In genomic region chr3:85952696-85953283, GRCm38 (mm10) we compare ENCODE assay signal across 25 mouse cellular contexts. TPM values are rescaled to one million over a fixed set of nuclear protein-coding genes. Genes with fewer than 3 reads are reported as not detected.
A peak's percentile ranks its signal among the peaks of the same experiment; 100 is the strongest.
DNase-seq lines count a peak whose midpoint lies in the region; ATAC-seq and TF ChIP-seq lines count a peak whose summit lies in the region.
"Had no signal": no experiment of that assay in that cellular context is flagged by ENCODE, and none has a peak within 500 bp of the region (broad histone marks: within the 10 kb centered on the region; RNA-seq: fewer than 3 reads in every experiment).

No protein-coding gene starts in this region.

- DNase-seq in kidney, adult 11 months: no peak
- peak; percentile 26 for DNase-seq in CH12.LX (ENCODE audit: extremely low read depth)
- peak; percentile 75 for DNase-seq in gonadal fat pad, adult 2 months (ENCODE audit: low read depth)
- DNase-seq in embryo, embryonic 10.5 days (ENCODE audit: low spot score): no peak
- DNase-seq in cerebellum, adult 2 months: no peak
- DNase-seq: adrenal gland, postnatal 14 days; cerebellum, adult 11-12 months; cerebellum, postnatal 14 days; gastrocnemius, adult 2 months; gastrocnemius, postnatal 25 days; heart, adult 18-20 months; heart, postnatal 36 days; kidney, adult 8-10 months had no signal

- no peak; the same call in 1 of the 2 replicates for TF ChIP-seq RAD21 in CH12.LX (IDR thresholded peaks at IDR 0.05; ENCODE audit: low read depth, low read length)

- H3K79me2 ChIP-seq in CH12.LX (replicated peaks; ENCODE audit: control insufficient read depth, extremely low read depth, insufficient read depth, poor library complexity, severe bottlenecking): no peaks in the 10 kb centered on the region

- no peak for TF ChIP-seq CTCF in CH12.LX (conservative IDR thresholded peaks at IDR 0.05 in 1 of 2, IDR thresholded peaks at IDR 0.05 in 1 of 2; ENCODE audit: low read depth in 2 of 2, low read length in 2 of 2)
- TF ChIP-seq CTCF in cerebellum, adult 2 months (IDR thresholded peaks at IDR 0.05; ENCODE audit: borderline replicate concordance, insufficient read depth, low read depth, low read length): no peak

- H3K4me2 ChIP-seq in kidney, embryonic 15.5 days: no peak overlapping the region
- peak overlapping the region; percentile 0; the same call in 1 of the 2 replicates for H3K4me2 ChIP-seq in CH12.LX (ENCODE audit: insufficient read depth, low read depth, poor library complexity, severe bottlenecking)
- H3K4me2 ChIP-seq: embryonic facial prominence, embryonic 13.5 days; heart, embryonic 11.5 days; heart, embryonic 15.5 days; hindbrain, embryonic 15.5 days had no signal

- H3K27ac ChIP-seq in kidney, embryonic 15.5 days: 0 out of 2 replicates have a peak overlapping the region, but pooled peaks have one; percentile 48
- 0 out of 2 replicates have a peak overlapping the region, but pooled peaks have one; percentile 4 for H3K27ac ChIP-seq in CH12.LX (ENCODE audit: insufficient read depth, low read depth)
- H3K27ac ChIP-seq in cerebellum, adult 2 months (ENCODE audit: insufficient read depth, low read length): no peak overlapping the region
- H3K27ac ChIP-seq: embryonic facial prominence, embryonic 13.5 days; forebrain, embryonic 10.5 days; gastrocnemius, adult 2 months; heart, embryonic 15.5 days; hindbrain, embryonic 15.5 days had no signal

- peak; percentile 49; the same call in 1 of the 2 replicates for TF ChIP-seq EP300 in CH12.LX (IDR thresholded peaks at IDR 0.05; ENCODE audit: low read length)

- no peak overlapping the region for H3K4me3 ChIP-seq in kidney, embryonic 15.5 days (replicated peaks)
- H3K4me3 ChIP-seq in CH12.LX (replicated peaks in 1 of 3; ENCODE audit: low read depth in 2 of 3, low read length in 2 of 3, poor library complexity in 1 of 3): no peak overlapping the region
- H3K4me3 ChIP-seq in cerebellum, adult 2 months (replicated peaks; ENCODE audit: insufficient read depth, low read depth, low read length): no peak overlapping the region
- H3K4me3 ChIP-seq: embryonic facial prominence, embryonic 13.5 days; forebrain, embryonic 10.5 days; gastrocnemius, adult 2 months; heart, embryonic 15.5 days; hindbrain, embryonic 15.5 days had no signal

- no peaks in the 10 kb centered on the region for H3K36me3 ChIP-seq in kidney, embryonic 15.5 days
- H3K36me3 ChIP-seq in CH12.LX (replicated peaks in 1 of 2; ENCODE audit: control insufficient read depth in 1 of 2, insufficient read depth in 1 of 2, low read length in 1 of 2): no peaks in the 10 kb centered on the region
- H3K36me3 ChIP-seq: embryonic facial prominence, embryonic 13.5 days; forebrain, embryonic 10.5 days; G1E; heart, embryonic 15.5 days; hindbrain, embryonic 15.5 days had no signal

- no peak for TF ChIP-seq POLR2A in CH12.LX (IDR thresholded peaks at IDR 0.05; ENCODE audit: low read depth, low read length)
- no peak for TF ChIP-seq POLR2A in cerebellum, adult 2 months (IDR thresholded peaks at IDR 0.05; ENCODE audit: borderline replicate concordance, insufficient read depth, low read length)

- H3K27me3 ChIP-seq in kidney, embryonic 15.5 days: no peaks in the 10 kb centered on the region
- no peaks in the 10 kb centered on the region for H3K27me3 ChIP-seq in CH12.LX (replicated peaks)
- no peaks in the 10 kb centered on the region for H3K27me3 ChIP-seq in cerebellum, adult 2 months (ENCODE audit: control insufficient read depth, insufficient read depth, low read length)
- H3K27me3 ChIP-seq: embryonic facial prominence, embryonic 13.5 days; heart, embryonic 15.5 days; hindbrain, embryonic 15.5 days had no signal

- 75% methylated on average over 10 of the region's 10 CpGs for WGBS in kidney, embryonic 15.5 days
- WGBS in cerebellum, adult 2 months: 83% methylated on average over 10 of the region's 10 CpGs

- in situ Hi-C loops in CH12.LX (cut with MboI; ENCODE audit: low pct_ligation_motif_present, low pct_unique_long_range_greater_than_20kb, low sequenced_read_pairs): no loop called here

- H3K9me3 ChIP-seq in kidney, embryonic 15.5 days (replicated peaks): no peaks in the 10 kb centered on the region
- no peaks in the 10 kb centered on the region for H3K9me3 ChIP-seq in CH12.LX (replicated peaks; ENCODE audit: low read length)
- H3K9me3 ChIP-seq: embryonic facial prominence, embryonic 13.5 days; G1E; heart, embryonic 15.5 days had no signal

- H3K4me1 ChIP-seq in kidney, embryonic 15.5 days: no peaks in the 10 kb centered on the region
- H3K4me1 ChIP-seq in CH12.LX (ENCODE audit: control insufficient read depth in 1 of 2, insufficient read depth in 2 of 2): peaks cover 10% of the 10 kb centered on the region in 2 experiments
- no peaks in the 10 kb centered on the region for H3K4me1 ChIP-seq in cerebellum, adult 2 months (ENCODE audit: control insufficient read depth, insufficient read depth, low read length)
- H3K4me1 ChIP-seq: embryonic facial prominence, embryonic 13.5 days; forebrain, embryonic 10.5 days; heart, embryonic 15.5 days; hindbrain, embryonic 15.5 days had no signal

- no peak for ATAC-seq in kidney, embryonic 15.5 days (replicated peaks; ENCODE audit: low FRiP score)
- ATAC-seq: activated CD4-positive, CD25-positive, alpha-beta regulatory T cell, adult 4 months; forebrain, embryonic 14.5 days; intestine, embryonic 16.5 days had no signal

- no peak overlapping the region for H3K9ac ChIP-seq in kidney, embryonic 15.5 days
- no peak overlapping the region for H3K9ac ChIP-seq in CH12.LX (ENCODE audit: insufficient read depth, low read depth)
- H3K9ac ChIP-seq: embryonic facial prominence, embryonic 13.5 days; heart, embryonic 15.5 days; hindbrain, embryonic 15.5 days had no signal

- dilution Hi-C loops in CH12.LX (cut with MboI; ENCODE audit: extremely low pct_ligation_motif_present, extremely low pct_unique_long_range_greater_than_20kb, low sequenced_read_pairs): no loop called here

TF ChIP-seq in CH12.LX, 34 proteins besides CTCF, POLR2A, EP300 and RAD21:
- TF ChIP-seq MYC (IDR thresholded peaks at IDR 0.05; ENCODE audit: low read depth, low read length) (no peak), MEF2A (IDR thresholded peaks at IDR 0.05; ENCODE audit: borderline replicate concordance, low read depth, low read length) (peak; percentile 73), ZKSCAN1 (IDR thresholded peaks at IDR 0.05; ENCODE audit: borderline replicate concordance, low read depth, low read length) (no peak), NELFE (IDR thresholded peaks at IDR 0.05; ENCODE audit: low read depth, low read length) (no peak), JUN (IDR thresholded peaks at IDR 0.05; ENCODE audit: insufficient read depth, low read depth, low read length) (no peak), CHD2 (IDR thresholded peaks at IDR 0.05; ENCODE audit: low read length) (no peak), PAX5 (IDR thresholded peaks at IDR 0.05; ENCODE audit: low read length) (no peak), KAT2A (IDR thresholded peaks at IDR 0.05; ENCODE audit: insufficient replicate concordance, low read length) (no peak), CHD1 (IDR thresholded peaks at IDR 0.05; ENCODE audit: low read depth, low read length) (peak; percentile 98), TCF12 (IDR thresholded peaks at IDR 0.05; ENCODE audit: low read depth, low read length) (peak; percentile 96), MAFK (IDR thresholded peaks at IDR 0.05; ENCODE audit: insufficient replicate concordance, low read length) (0 out of 2 replicates have a peak, but pooled peaks have one; percentile 16), IRF4 (IDR thresholded peaks at IDR 0.05; ENCODE audit: low read depth, low read length) (peak; percentile 86), BHLHE40 (IDR thresholded peaks at IDR 0.05; ENCODE audit: low read depth, low read length) (peak; percentile 63), E2F4 (IDR thresholded peaks at IDR 0.05; ENCODE audit: insufficient replicate concordance, low read depth, low read length) (no peak), ZNF384 (IDR thresholded peaks at IDR 0.05; ENCODE audit: low read depth, low read length) (no peak), ZMIZ1 (IDR thresholded peaks at IDR 0.05; ENCODE audit: low read depth, low read length) (no peak), ETS1 (conservative IDR thresholded peaks at IDR 0.05; ENCODE audit: low read depth, low read length) (peak; percentile 72), RCOR1 (conservative IDR thresholded peaks at IDR 0.05; ENCODE audit: low read depth, low read length) (no peak), ELF1 (IDR thresholded peaks at IDR 0.05; ENCODE audit: low read depth, low read length) (no peak), SMC3 (IDR thresholded peaks at IDR 0.05; ENCODE audit: low read depth, low read length) (no peak; the same call in 1 of the 2 replicates)

RNA-seq across cellular contexts. Expression of gene Sh3d19, which starts 18.1 kb away (rescaled TPM):
- polyA plus RNA-seq in kidney, embryonic 15.5 days (2015; fragmentation: Nextera tagmentation; extraction: Ambion mirVana): 30.1 and 32.3 TPM in 2 replicates
- total RNA-seq in CH12.LX (2012; rRNA removed) (0.63 and 0.76 TPM in 2 replicates), CH12.LX (2014; rRNA removed) (0.16 TPM in 2 replicates)
- 0.33 and 0.42 TPM in 2 replicates for polyA plus RNA-seq in CH12.LX (2012; ENCODE audit: insufficient read length, low read depth)
- polyA plus RNA-seq in gonadal fat pad, adult 2 months (2012; rRNA removed): 40.7 and 52.7 TPM in 2 replicates
- polyA plus RNA-seq in cerebellum, adult 2 months (2012; rRNA removed): 14.5 and 15.1 TPM in 2 replicates

RNA-seq across cellular contexts. Expression of gene Prss48, which starts 49.5 kb away (rescaled TPM):
- 0.18 and 0.39 TPM in 2 replicates for polyA plus RNA-seq in kidney, embryonic 15.5 days (2015; fragmentation: Nextera tagmentation; extraction: Ambion mirVana)
- total RNA-seq in CH12.LX (2012; rRNA removed) (not detected in 2 replicates), CH12.LX (2014; rRNA removed) (not detected in 2 replicates)
- polyA plus RNA-seq in CH12.LX (2012; ENCODE audit: insufficient read length, low read depth): not detected in 2 replicates
- polyA plus RNA-seq in gonadal fat pad, adult 2 months (2012; rRNA removed): 0.12 TPM in 1 of 2 replicates, not detected in the other
- polyA plus RNA-seq in cerebellum, adult 2 months (2012; rRNA removed): not detected in 2 replicates
- total RNA-seq: adrenal gland, adult 18-20 months; adrenal gland, postnatal 14 days; common myeloid progenitor, adult 5-6 weeks; G1E; gastrocnemius, adult 2 months; gastrocnemius, postnatal 25 days; heart, adult 18-20 months; heart, postnatal 36 days had no signal
- polyA plus RNA-seq: activated CD4-positive, CD25-positive, alpha-beta regulatory T cell, adult 4 months; forebrain, embryonic 10.5 days; forebrain, embryonic 14.5 days; G1E; heart, embryonic 11.5 days; heart, embryonic 15.5 days; hindbrain, embryonic 15.5 days; intestine, embryonic 16.5 days had no signal

Comparison
In these comparisons a context has a peak if more than half of its experiments do, and no peak if none do; other contexts are left out.
1. DNase-seq: peak in CH12.LX (single experiment) and gonadal fat pad, adult 2 months (single experiment); none in kidney, adult 11 months (single experiment), embryo, embryonic 10.5 days (single experiment) and cerebellum, adult 2 months (0 of 2).
2. RNA of gene Sh3d19, which starts 18.1 kb away (polyA plus RNA-seq): 40.7 to 52.7 TPM in gonadal fat pad, adult 2 months, 30.1 to 32.3 TPM in kidney, embryonic 15.5 days and 14.5 to 15.1 TPM in cerebellum, adult 2 months; 0.33 to 0.42 TPM in CH12.LX; every median in the first group is over 10 times any median in the second.